Mouse (Mus musculus): ENCODE measurements at regions not wholly inside any gene's neighbourhood (a gene's known extent, or its start where the extent isn't known, plus 50 kb on each side); places are given as distances from the start of the nearest gene placed in this dataset.

DNA sequence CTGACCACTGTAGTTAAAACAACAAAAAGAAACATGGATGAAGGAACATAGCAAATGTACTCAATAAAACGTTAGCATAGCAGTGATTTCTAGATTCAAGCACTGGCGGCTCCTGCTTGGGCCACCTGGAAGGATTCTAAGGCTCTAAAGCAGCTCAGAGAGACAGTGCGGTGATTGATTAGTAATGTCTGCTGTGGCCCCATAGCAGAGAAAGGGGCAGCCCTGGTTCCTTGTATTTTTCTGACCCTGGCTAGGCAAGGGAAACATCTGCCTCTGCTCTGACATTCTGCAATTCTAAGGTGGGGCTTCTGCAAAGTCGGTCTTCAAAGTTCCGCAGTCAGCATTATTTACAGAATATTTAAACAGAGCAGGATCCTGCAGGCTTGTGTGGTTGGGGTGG is 84.1 kb downstream of the 2410131K14Rik start:
- no peak for ATAC-seq (ENCODE audit: insufficient number of reproducible peaks, low FRiP score, low TSS enrichment, low read depth)
- H3K9me3 ChIP-seq (ENCODE audit: control insufficient read depth, low read length), result peaks cover 4% of the 10 kb centered on the region; the same call in 1 of the 2 replicates
- 88% methylated on average over 5 of the region's 5 CpGs for WGBS
- H3K9ac ChIP-seq (ENCODE audit: low read length), result no peak overlapping the region
- H3K27me3 ChIP-seq (ENCODE audit: control insufficient read depth, insufficient read depth, low read length), result no peaks in the 10 kb centered on the region
- DNase-seq (ENCODE audit: low spot score), result no peak
- no peak overlapping the region for H3K4me2 ChIP-seq (ENCODE audit: low read depth, severe bottlenecking)
- peaks cover 13% of the 10 kb centered on the region for H3K4me1 ChIP-seq (ENCODE audit: control insufficient read depth, insufficient read depth, low read length)
- H3K36me3 ChIP-seq (ENCODE audit: control insufficient read depth, insufficient read depth, low read length), result no peaks in the 10 kb centered on the region
- no peak overlapping the region for H3K4me3 ChIP-seq (ENCODE audit: low read depth, low read length)
- no peak overlapping the region for H3K27ac ChIP-seq (replicated peaks; ENCODE audit: low read depth, low read length)

DNA sequence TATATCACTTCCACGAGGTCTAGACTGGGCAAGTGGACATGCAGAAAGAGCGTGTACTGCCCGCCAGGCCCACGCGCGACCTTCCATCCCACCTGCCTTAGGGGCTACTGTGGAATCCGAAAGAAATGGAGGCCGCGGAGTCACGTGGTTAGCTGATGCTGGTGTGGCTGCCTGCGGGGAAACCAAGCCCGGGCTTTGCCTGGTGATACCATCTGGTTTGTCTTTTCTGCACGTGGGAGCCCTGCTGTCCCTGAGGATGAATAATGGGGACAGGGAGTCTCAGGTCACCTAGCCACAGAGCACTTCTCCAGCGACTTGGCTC is 86.2 kb downstream of the 2410131K14Rik start:
- ATAC-seq (ENCODE audit: insufficient number of reproducible peaks, low FRiP score, low TSS enrichment, low read depth) (peak; percentile 18; the same call in 1 of the 2 replicates), DNase-seq (ENCODE audit: low spot score) (no peak)
- H3K4me1 ChIP-seq (ENCODE audit: control insufficient read depth, insufficient read depth, low read length), result peaks cover 13% of the 10 kb centered on the region
- no peaks in the 10 kb centered on the region for H3K27me3 ChIP-seq (ENCODE audit: control insufficient read depth, insufficient read depth, low read length)
- WGBS, result 22% methylated on average over 14 of the region's 14 CpGs
- no peaks in the 10 kb centered on the region for H3K36me3 ChIP-seq (ENCODE audit: control insufficient read depth, insufficient read depth, low read length)
- H3K9me3 ChIP-seq (ENCODE audit: control insufficient read depth, low read length), result peaks cover 4% of the 10 kb centered on the region; the same call in 1 of the 2 replicates
- H3K4me2 ChIP-seq (ENCODE audit: low read depth, severe bottlenecking), result peak overlapping the region; percentile 72
- H3K4me3 ChIP-seq (ENCODE audit: low read depth, low read length), result 0 out of 2 replicates have a peak overlapping the region, but pooled peaks have one; percentile 5
- H3K9ac ChIP-seq (ENCODE audit: low read length), result no peak overlapping the region
- H3K27ac ChIP-seq (replicated peaks; ENCODE audit: low read depth, low read length), result no peak overlapping the region

DNA sequence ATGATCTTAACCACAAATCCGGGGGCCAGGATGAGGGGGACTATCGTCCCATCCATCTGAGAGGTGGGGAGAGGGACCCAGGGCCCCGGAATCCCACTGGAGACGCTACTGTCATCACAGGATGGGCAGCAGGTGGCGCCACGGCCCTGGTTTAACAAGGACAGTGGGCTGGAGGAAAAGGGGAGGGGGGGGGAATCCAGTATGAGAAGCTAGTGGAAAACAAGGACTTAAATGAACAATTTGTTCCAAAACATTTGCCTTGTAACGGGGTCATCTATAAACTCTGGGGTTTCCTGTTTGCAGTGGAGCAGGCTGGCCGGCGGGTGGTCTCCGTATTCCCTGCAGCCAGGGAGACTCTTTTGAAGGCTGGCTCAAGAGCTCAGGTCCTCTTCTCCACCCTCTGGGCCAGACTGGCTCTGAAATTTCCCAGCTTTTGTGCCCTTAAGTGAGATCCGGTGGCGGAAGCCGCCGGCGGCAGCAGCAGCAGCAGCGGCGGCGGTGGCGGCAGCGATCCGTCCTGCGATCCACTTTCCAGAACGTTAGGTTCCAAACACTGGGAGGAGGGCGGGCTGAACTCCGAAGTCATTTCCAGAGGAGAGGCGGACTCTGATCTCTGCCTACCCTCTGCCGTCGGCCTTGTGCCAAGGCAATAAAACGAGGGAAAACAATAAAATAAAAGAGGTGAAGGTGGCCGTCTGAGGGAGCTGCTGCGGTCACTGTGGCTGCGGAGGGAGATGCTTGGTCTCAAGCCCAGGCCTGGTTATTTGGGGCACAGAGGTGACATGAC is 86.8 kb downstream of the 2410131K14Rik start:
- WGBS, result under 1% methylated on average over 32 of the region's 32 CpGs
- Histone ChIP-seq H3K4me1 (ENCODE audit: control insufficient read depth, insufficient read depth, low read length) (peaks cover 12% of the 10 kb centered on the region), H3K9ac (ENCODE audit: low read length) (peak overlapping the region; percentile 62), H3K27me3 (ENCODE audit: control insufficient read depth, insufficient read depth, low read length) (no peaks in the 10 kb centered on the region), H3K4me3 (ENCODE audit: low read depth, low read length) (peak overlapping the region; percentile 24), H3K27ac (replicated peaks; ENCODE audit: low read depth, low read length) (peak overlapping the region; percentile 79), H3K4me2 (ENCODE audit: low read depth, severe bottlenecking) (peak overlapping the region; percentile 72), H3K9me3 (ENCODE audit: control insufficient read depth, low read length) (peaks cover 4% of the 10 kb centered on the region; the same call in 1 of the 2 replicates), H3K36me3 (ENCODE audit: control insufficient read depth, insufficient read depth, low read length) (no peaks in the 10 kb centered on the region)
- peak; percentile 90 for DNase-seq (ENCODE audit: low spot score)
- peak; percentile 26; the same call in 1 of the 2 replicates for ATAC-seq (ENCODE audit: insufficient number of reproducible peaks, low FRiP score, low TSS enrichment, low read depth)

DNA sequence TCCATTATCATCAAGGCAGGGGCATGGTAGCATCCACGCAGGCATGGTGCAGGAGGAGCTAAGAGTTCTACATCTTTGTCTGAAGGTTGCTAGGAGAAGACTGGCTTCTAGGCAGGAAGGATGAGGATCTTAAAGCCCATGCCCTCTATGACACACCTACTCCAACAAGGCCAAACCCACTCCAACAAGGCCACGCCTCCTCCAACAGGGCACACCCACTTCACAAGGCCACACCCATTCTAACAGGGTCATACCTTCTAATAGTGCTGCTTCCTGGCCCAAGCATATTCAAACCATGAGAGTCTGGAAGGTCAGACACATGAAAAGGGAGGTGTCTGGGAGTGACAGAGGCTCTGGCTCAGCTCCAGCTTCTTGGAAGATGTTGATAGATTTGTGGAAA is 89.0 kb downstream of the 2410131K14Rik start:
- H3K4me1 ChIP-seq (ENCODE audit: control insufficient read depth, insufficient read depth, low read length), result peaks cover 8% of the 10 kb centered on the region; the same call in 1 of the 2 replicates
- H3K27me3 ChIP-seq (ENCODE audit: control insufficient read depth, insufficient read depth, low read length), result no peaks in the 10 kb centered on the region
- H3K27ac ChIP-seq (replicated peaks; ENCODE audit: low read depth, low read length), result no peak overlapping the region
- no peak for ATAC-seq (ENCODE audit: insufficient number of reproducible peaks, low FRiP score, low TSS enrichment, low read depth)
- H3K4me2 ChIP-seq (ENCODE audit: low read depth, severe bottlenecking), result no peak overlapping the region
- no peaks in the 10 kb centered on the region for H3K36me3 ChIP-seq (ENCODE audit: control insufficient read depth, insufficient read depth, low read length)
- 86% methylated on average over 2 of the region's 2 CpGs for WGBS
- peaks cover 1% of the 10 kb centered on the region; the same call in 1 of the 2 replicates for H3K9me3 ChIP-seq (ENCODE audit: control insufficient read depth, low read length)
- H3K9ac ChIP-seq (ENCODE audit: low read length), result no peak overlapping the region
- H3K4me3 ChIP-seq (ENCODE audit: low read depth, low read length), result no peak overlapping the region
- DNase-seq (ENCODE audit: low spot score), result no peak

DNA sequence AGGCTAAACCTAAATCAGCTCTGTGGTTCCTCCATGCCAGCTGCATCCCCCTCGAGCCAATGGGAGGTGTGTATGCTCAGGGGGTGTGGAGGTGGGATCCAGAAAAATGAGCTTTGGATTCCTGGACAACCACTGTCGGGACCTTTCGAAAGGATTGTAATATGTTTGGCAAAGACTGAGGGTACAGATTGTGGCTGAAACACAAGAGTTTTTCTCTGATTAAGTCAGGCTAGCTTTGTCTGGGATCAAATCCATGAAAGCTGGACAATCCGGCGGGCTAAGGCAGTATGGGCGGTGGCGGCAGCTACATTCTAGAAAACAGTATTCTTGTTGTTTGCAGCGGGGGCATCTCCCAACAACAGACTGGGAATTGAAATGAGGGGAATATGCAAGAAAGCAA is 93.2 kb downstream of the 2410131K14Rik start:
- 93% methylated on average over 8 of the region's 8 CpGs for WGBS
- Histone ChIP-seq H3K9me3 (ENCODE audit: control insufficient read depth, low read length) (no peaks in the 10 kb centered on the region), H3K4me2 (ENCODE audit: low read depth, severe bottlenecking) (no peak overlapping the region), H3K9ac (ENCODE audit: low read length) (no peak overlapping the region), H3K36me3 (ENCODE audit: control insufficient read depth, insufficient read depth, low read length) (no peaks in the 10 kb centered on the region), H3K4me3 (ENCODE audit: low read depth, low read length) (no peak overlapping the region), H3K4me1 (ENCODE audit: control insufficient read depth, insufficient read depth, low read length) (no peaks in the 10 kb centered on the region), H3K27me3 (ENCODE audit: control insufficient read depth, insufficient read depth, low read length) (no peaks in the 10 kb centered on the region), H3K27ac (replicated peaks; ENCODE audit: low read depth, low read length) (no peak overlapping the region)
- ATAC-seq (ENCODE audit: insufficient number of reproducible peaks, low FRiP score, low TSS enrichment, low read depth) (no peak), DNase-seq (ENCODE audit: low spot score) (no peak)

DNA sequence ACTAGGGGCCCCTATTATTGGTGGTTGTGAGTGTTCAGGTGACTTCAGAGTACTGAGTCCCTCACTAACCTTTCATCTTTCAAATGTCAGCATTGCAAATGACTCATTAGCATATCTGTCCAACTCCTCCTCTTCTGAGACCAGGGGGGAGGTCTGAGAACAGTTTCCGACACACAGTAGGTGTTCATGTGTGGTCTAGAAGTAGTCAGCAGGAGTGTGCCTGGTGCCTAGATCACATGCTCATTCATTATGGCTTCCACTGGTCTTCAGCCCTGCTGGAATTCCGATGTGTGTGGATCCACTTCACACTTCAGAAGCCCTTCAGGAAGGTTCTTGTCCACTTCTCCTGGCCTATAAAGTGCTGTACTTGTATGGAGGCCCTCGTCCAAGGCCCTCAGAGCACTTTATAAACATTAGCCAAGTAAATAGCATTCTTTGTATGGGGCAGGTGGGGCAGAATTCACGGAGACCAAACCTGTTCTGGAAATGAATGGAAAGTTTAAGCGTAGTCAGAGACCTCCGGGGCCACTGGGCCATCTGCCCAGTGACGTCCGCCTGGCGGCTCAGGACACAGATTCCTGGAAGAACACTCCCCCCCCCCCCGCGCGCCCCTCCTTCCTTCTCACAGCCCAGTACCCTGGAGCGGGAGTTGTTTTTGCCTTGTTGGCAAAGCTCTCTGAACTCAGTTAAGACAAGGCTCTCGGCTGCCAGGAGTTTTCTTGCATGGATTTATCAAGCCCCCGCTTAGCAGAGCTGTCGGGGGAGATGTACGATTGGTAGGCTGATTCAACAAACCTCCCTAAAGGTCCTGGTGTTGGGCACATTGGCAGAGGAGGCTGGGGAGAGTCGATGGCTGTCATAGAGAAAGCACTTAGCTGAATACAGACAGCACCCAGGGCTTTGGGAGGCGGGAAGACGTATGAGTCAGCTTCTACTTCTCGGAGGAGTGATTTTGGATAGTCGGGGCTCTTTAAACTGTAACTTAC is 94.9 kb downstream of the 2410131K14Rik start:
- H3K9me3 ChIP-seq (ENCODE audit: control insufficient read depth, low read length), result no peaks in the 10 kb centered on the region
- no peaks in the 10 kb centered on the region for H3K27me3 ChIP-seq (ENCODE audit: control insufficient read depth, insufficient read depth, low read length)
- H3K27ac ChIP-seq (replicated peaks; ENCODE audit: low read depth, low read length), result no peak overlapping the region
- no peak overlapping the region for H3K9ac ChIP-seq (ENCODE audit: low read length)
- ATAC-seq (ENCODE audit: insufficient number of reproducible peaks, low FRiP score, low TSS enrichment, low read depth), result no peak
- 59% methylated on average over 22 of the region's 22 CpGs for WGBS
- no peak overlapping the region for H3K4me3 ChIP-seq (ENCODE audit: low read depth, low read length)
- DNase-seq (ENCODE audit: low spot score), result no peak
- no peak overlapping the region for H3K4me2 ChIP-seq (ENCODE audit: low read depth, severe bottlenecking)
- H3K4me1 ChIP-seq (ENCODE audit: control insufficient read depth, insufficient read depth, low read length), result peaks cover 8% of the 10 kb centered on the region
- no peaks in the 10 kb centered on the region for H3K36me3 ChIP-seq (ENCODE audit: control insufficient read depth, insufficient read depth, low read length)

DNA sequence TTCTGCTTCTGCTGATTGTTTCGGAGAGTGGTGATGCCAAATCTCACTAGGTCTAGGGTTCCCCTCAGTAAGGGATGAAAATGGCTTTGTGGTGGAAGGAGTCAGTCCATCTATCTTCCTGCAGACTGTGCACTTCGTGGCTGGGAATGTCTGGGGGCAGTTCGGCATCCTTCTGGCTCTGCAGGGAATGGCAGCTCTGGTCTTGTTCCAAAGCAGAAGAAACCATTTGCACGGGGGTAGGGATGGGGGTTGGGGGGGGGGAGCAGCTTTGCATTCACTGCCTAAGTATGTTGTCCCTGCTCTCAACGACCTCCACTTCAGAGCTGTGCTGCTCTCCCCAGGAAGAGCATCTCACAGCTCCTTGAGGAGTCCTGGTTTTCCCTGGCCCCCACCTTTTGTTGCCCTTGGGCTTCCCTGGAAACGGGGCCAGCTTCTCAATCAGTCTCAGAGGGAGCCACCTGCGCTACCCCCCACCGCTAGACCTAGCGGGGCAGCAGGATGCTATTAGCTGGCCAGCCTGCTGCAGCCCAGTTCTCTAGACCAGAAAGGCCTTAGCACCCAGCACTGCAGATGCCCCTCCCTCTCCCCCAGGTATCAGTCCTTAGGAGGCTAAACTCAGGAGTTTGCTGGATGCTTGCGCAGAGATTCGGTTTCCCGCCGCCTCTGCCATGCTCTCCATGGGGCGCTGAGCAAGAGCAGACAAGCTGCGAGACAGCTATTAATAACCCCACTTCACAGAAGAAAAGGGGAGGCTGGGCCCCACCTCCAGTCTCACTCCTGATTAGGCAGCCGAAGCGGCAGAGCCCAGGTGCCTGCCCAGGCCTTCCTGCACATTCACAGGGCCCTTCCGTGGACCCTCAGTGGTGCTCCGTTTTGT is 98.7 kb downstream of the 2410131K14Rik start:
- Histone ChIP-seq H3K4me1 (ENCODE audit: control insufficient read depth, insufficient read depth, low read length) (peaks cover 8% of the 10 kb centered on the region), H3K4me2 (ENCODE audit: low read depth, severe bottlenecking) (peak overlapping the region; percentile 32), H3K4me3 (ENCODE audit: low read depth, low read length) (no peak overlapping the region), H3K36me3 (ENCODE audit: control insufficient read depth, insufficient read depth, low read length) (no peaks in the 10 kb centered on the region), H3K9me3 (ENCODE audit: control insufficient read depth, low read length) (no peaks in the 10 kb centered on the region), H3K27ac (replicated peaks; ENCODE audit: low read depth, low read length) (no peak overlapping the region), H3K27me3 (ENCODE audit: control insufficient read depth, insufficient read depth, low read length) (no peaks in the 10 kb centered on the region), H3K9ac (ENCODE audit: low read length) (peak overlapping the region; percentile 23; the same call in 1 of the 2 replicates)
- WGBS, result 13% methylated on average over 19 of the region's 19 CpGs
- DNase-seq (ENCODE audit: low spot score) (peak; percentile 47), ATAC-seq (ENCODE audit: insufficient number of reproducible peaks, low FRiP score, low TSS enrichment, low read depth) (no peak)

DNA sequence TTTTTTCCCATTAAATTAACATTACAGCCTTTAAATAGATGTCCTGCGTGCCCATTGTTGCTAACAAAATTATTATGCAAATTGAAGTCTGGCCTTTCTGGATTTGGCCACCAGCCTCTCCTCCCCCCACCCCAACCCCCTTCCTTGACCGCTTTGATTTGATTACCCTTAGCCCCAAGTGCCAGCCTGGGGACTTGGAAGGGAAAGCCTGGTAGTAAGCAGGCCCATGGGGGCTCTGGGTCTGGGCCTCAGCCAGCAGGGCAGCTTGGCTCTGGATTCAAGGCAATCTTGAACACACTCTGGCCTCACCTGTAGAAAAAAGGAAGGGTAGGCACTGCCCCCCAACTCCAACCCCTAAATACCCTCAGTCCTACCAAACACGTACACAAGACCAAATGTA is 100.2 kb downstream of the 2410131K14Rik start:
- Histone ChIP-seq H3K27me3 (ENCODE audit: control insufficient read depth, insufficient read depth, low read length) (no peaks in the 10 kb centered on the region), H3K4me1 (ENCODE audit: control insufficient read depth, insufficient read depth, low read length) (peaks cover 8% of the 10 kb centered on the region), H3K9ac (ENCODE audit: low read length) (no peak overlapping the region), H3K9me3 (ENCODE audit: control insufficient read depth, low read length) (no peaks in the 10 kb centered on the region), H3K36me3 (ENCODE audit: control insufficient read depth, insufficient read depth, low read length) (no peaks in the 10 kb centered on the region), H3K4me2 (ENCODE audit: low read depth, severe bottlenecking) (no peak overlapping the region), H3K27ac (replicated peaks; ENCODE audit: low read depth, low read length) (no peak overlapping the region), H3K4me3 (ENCODE audit: low read depth, low read length) (no peak overlapping the region)
- 89% methylated on average over 3 of the region's 3 CpGs for WGBS
- DNase-seq (ENCODE audit: low spot score) (no peak), ATAC-seq (ENCODE audit: insufficient number of reproducible peaks, low FRiP score, low TSS enrichment, low read depth) (no peak)
